Mouse (Mus musculus) liver, adult 10 weeks (tissue): ENCODE measurements around the gene Zkscan2. TPM values are rescaled to one million over a fixed set of nuclear protein-coding genes. Genes with fewer than 3 reads are reported as not detected.

ENCODE experiments used
- polyA plus RNA-seq: library from polyadenylated mRNA; stranded (reverse); fragments of 350-450 nt; fragmentation: Illumina TruSeq; extraction: RNeasy Lipid Tissue Mini Kit (QIAGEN cat#74804); gene quantifications from one replicate; pipeline ENCODE4 v1.2.3, GENCODE M21; 2014; ENCODE audit warnings: low read depth, low replicate concordance

Gene Zkscan2
- 0.11 TPM for polyA plus RNA-seq

DNA sequence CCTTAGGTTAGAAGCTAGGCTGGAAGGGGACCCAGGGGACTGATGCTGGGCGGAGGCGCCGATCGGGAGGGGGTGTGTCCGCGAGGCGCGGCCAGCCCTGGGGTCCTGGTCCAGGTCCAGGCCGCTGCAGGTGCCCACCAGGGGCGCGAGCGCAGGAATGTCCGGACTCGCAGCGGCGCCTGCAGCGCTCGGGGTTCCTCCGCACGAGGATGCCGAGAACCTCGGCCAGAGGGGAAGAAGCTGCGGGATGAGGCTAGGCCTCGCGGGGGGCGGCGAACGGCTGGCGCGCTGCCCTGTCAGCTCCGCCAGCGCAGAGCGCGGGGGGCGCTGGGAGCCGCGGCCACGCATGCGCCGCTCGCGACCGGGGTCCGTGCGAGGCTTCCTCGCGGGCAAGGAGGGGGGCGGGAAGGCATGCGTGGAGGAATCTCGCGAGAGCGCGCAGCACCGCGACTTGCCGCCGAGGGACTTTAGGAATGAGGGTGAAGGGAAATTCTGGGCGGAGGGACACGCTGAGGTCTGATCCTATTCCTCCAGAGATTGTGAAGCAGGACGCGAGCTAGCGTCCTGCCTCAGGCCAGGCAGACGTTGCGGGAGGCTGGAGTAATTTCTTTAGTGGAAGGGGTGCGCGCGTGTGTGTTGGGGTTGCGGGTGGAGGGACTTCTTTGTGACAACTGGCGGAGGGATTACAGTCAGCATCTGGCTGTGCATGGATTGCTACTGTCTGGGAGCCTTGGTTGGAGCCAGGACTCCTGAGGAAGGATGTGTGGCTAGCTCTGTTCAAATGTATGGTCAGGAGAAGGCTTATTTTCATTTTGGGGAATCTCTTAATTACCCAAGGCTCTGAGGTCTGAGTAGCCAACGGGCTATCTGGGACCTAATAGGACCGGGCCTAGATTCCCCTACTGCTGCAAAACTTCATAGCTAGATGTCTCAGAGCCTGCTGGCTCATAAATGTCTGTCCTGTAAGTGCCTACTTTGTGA is at the start of gene Zkscan2:
Zkscan2 (minus strand) TSS at position 211 of the 981 bp plus-strand sequence.

DNA sequence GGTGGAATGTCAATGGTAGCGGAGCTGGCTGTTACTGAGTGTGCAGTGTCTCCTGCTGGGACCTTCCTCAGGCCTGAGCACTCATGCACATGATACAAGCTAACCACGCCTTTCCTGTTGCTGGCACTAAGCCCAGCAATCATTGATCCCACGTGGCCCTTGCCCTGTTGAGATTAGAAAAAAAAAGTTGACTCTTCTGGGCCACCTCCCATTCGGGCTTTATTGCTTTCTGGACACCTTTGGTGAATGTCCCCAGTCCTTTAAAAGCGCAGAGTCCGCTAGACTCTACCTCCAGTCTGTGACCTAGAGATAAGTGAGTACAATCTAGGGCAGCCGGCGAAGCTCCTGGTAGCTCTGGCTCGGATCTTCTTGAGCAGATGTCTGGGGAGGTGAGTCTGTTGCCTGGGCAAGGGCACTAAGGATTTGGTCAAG is 38.2 kb downstream of the Zkscan2 start, which contains the start of gene Aqp8:
Aqp8 (plus strand) TSS at position 222 of the 432 bp plus-strand sequence.

Other genes with a start within 250 kb of the Zkscan2 start
- gene Lcmt1, start 130.7 kb downstream of the Zkscan2 start, polyA plus RNA-seq = 16.4 TPM
- gene Arhgap17, start 130.5 kb downstream of the Zkscan2 start, polyA plus RNA-seq = 5.5 TPM
- 58.6 TPM for gene Aqp8, start 38.2 kb downstream of the Zkscan2 start, polyA plus RNA-seq